Mouse (Mus musculus) forebrain, embryonic 13.5 days (tissue): ENCODE measurements around the gene Cadm3. TPM values are rescaled to one million over a fixed set of nuclear protein-coding genes. Genes with fewer than 3 reads are reported as not detected.
A peak's percentile ranks its signal among the peaks of the same experiment; 100 is the strongest.

Experiments used
- ATAC-seq: fragments of 200-750 bp; cut with Nextera tagmentation; 2 replicates; pipeline ENCODE4 v1.8.0; 2017
- H3K27ac ChIP-seq: fragments of 300-500 bp; sonication (generic); 2 replicates; pipeline ENCODE4 v1.5.1; 2015; ENCODE audit warnings: inconsistent platforms, mild to moderate bottlenecking, moderate library complexity
- H3K27me3 ChIP-seq: fragments of 300-500 bp; sonication (generic); 2 replicates; pipeline ENCODE4 v1.6.1; 2015; ENCODE audit warnings: mild to moderate bottlenecking, inconsistent platforms
- H3K36me3 ChIP-seq: fragments of 300-500 bp; sonication (generic); 2 replicates; pipeline ENCODE4 v1.6.1; 2015; ENCODE audit warnings: mild to moderate bottlenecking, inconsistent platforms; ENCODE audit not compliant: poor library complexity, severe bottlenecking
- H3K4me1 ChIP-seq: fragments of 300-500 bp; sonication (generic); 2 replicates; pipeline ENCODE4 v1.6.1; 2015; ENCODE audit warnings: inconsistent platforms
- H3K4me2 ChIP-seq: fragments of 300-500 bp; sonication (generic); 2 replicates; pipeline ENCODE4 v1.6.1; 2015; ENCODE audit warnings: inconsistent platforms, mild to moderate bottlenecking, moderate library complexity
- H3K4me3 ChIP-seq: fragments of 300-500 bp; sonication (generic); 2 replicates; pipeline ENCODE4 v1.5.1; 2015; ENCODE audit warnings: mild to moderate bottlenecking, inconsistent platforms
- H3K9ac ChIP-seq: fragments of 300-500 bp; sonication (generic); 2 replicates; pipeline ENCODE4 v1.6.1; 2015; ENCODE audit warnings: mild to moderate bottlenecking, inconsistent platforms
- H3K9me3 ChIP-seq: fragments of 300-500 bp; sonication (generic); replicated peaks from 2 replicates; pipeline ENCODE4 v1.6.1; 2016; ENCODE audit warnings: inconsistent platforms
- WGBS: fragments of 180-500 bp; shearing (Covaris S2); methylation state at CpG from one replicate; pipeline ENCODE4 v1.1.7; 2015; 5-methylcytosine and 5-hydroxymethylcytosine counted together
- polyA plus RNA-seq: library from polyadenylated mRNA; unstranded; fragments of >200 nt; fragmentation: Nextera tagmentation; extraction: Ambion mirVana; gene quantifications from 2 replicates; pipeline ENCODE4 v1.2.1, GENCODE M21; 2015

Cadm3 gene
- polyA plus RNA-seq, 1 experiment from 2014 or later, result 17.5 TPM

- H3K27ac ChIP-seq, result no peak overlapping the region
- H3K9ac ChIP-seq, result no peak overlapping the region
- 74% methylated on average over 6 of the region's 6 CpGs for WGBS
- no peaks in the 10 kb centered on the region for H3K27me3 ChIP-seq
- H3K36me3 ChIP-seq, result no peaks in the 10 kb centered on the region
- H3K9me3 ChIP-seq, result no peaks in the 10 kb centered on the region
- no peak for ATAC-seq
- peaks cover 12% of the 10 kb centered on the region for H3K4me1 ChIP-seq
- no peak overlapping the region for H3K4me2 ChIP-seq
- H3K4me3 ChIP-seq, result no peak overlapping the region
These were observed 4.1 kb upstream of the Cadm3 start for GRCm38 (mm10) chr1:173371586-173371985.

GRCm38 (mm10) chr1:173370456-173370855, 3.0 kb upstream of the Cadm3 start:
- Histone ChIP-seq H3K4me2 (no peak overlapping the region), H3K27ac (no peak overlapping the region), H3K4me3 (no peak overlapping the region), H3K4me1 (peaks cover 24% of the 10 kb centered on the region), H3K27me3 (no peaks in the 10 kb centered on the region), H3K9me3 (no peaks in the 10 kb centered on the region), H3K9ac (no peak overlapping the region), H3K36me3 (no peaks in the 10 kb centered on the region)
- 70% methylated on average over 6 of the region's 6 CpGs for WGBS
- ATAC-seq, result no peak

- Histone ChIP-seq H3K4me2 (no peak overlapping the region), H3K27ac (no peak overlapping the region), H3K9ac (no peak overlapping the region), H3K4me3 (no peak overlapping the region), H3K27me3 (no peaks in the 10 kb centered on the region), H3K9me3 (no peaks in the 10 kb centered on the region), H3K36me3 (no peaks in the 10 kb centered on the region), H3K4me1 (peaks cover 30% of the 10 kb centered on the region)
- WGBS, result 66% methylated on average over 2 of the region's 2 CpGs
- ATAC-seq, result no peak
These were observed 2.1 kb upstream of the Cadm3 start for GRCm38 (mm10) chr1:173369611-173370010.

- Histone ChIP-seq H3K27me3 (no peaks in the 10 kb centered on the region), H3K4me2 (peak overlapping the region; percentile 92), H3K9ac (peak overlapping the region; percentile 94), H3K27ac (peak overlapping the region; percentile 74), H3K36me3 (no peaks in the 10 kb centered on the region), H3K4me3 (peak overlapping the region; percentile 93), H3K9me3 (no peaks in the 10 kb centered on the region), H3K4me1 (peaks cover 34% of the 10 kb centered on the region)
- peak; percentile 75 for ATAC-seq
- WGBS, result 0% methylated on average over 31 of the region's 31 CpGs
These were observed 667 bp downstream of the Cadm3 start for GRCm38 (mm10) chr1:173366701-173367355.

GRCm38 (mm10) chr1:173365970-173366409, 1.5 kb downstream of the Cadm3 start:
- Histone ChIP-seq H3K9ac (peak overlapping the region; percentile 94), H3K27ac (no peak overlapping the region; the same call in 1 of the 2 replicates), H3K9me3 (no peaks in the 10 kb centered on the region), H3K4me3 (peak overlapping the region; percentile 93), H3K27me3 (no peaks in the 10 kb centered on the region), H3K4me2 (peak overlapping the region; percentile 92), H3K4me1 (peaks cover 34% of the 10 kb centered on the region), H3K36me3 (no peaks in the 10 kb centered on the region)
- 1% methylated on average over 13 of the region's 13 CpGs for WGBS
- peak; percentile 17; the same call in 1 of the 2 replicates for ATAC-seq

GRCm38 (mm10) chr1:173364125-173364800, 3.2 kb downstream of the Cadm3 start:
- H3K4me3 ChIP-seq, result no peak overlapping the region
- WGBS, result 87% methylated on average over 4 of the region's 4 CpGs
- no peak for ATAC-seq
- no peak overlapping the region for H3K4me2 ChIP-seq
- H3K36me3 ChIP-seq, result no peaks in the 10 kb centered on the region
- H3K9me3 ChIP-seq, result no peaks in the 10 kb centered on the region
- no peak overlapping the region for H3K27ac ChIP-seq
- H3K9ac ChIP-seq, result no peak overlapping the region
- H3K27me3 ChIP-seq, result no peaks in the 10 kb centered on the region
- H3K4me1 ChIP-seq, result peaks cover 40% of the 10 kb centered on the region

GRCm38 (mm10) chr1:173363436-173363835, 4.1 kb downstream of the Cadm3 start:
- Histone ChIP-seq H3K27ac (no peak overlapping the region), H3K4me3 (no peak overlapping the region), H3K36me3 (no peaks in the 10 kb centered on the region), H3K9ac (no peak overlapping the region), H3K9me3 (no peaks in the 10 kb centered on the region), H3K4me1 (peaks cover 44% of the 10 kb centered on the region), H3K4me2 (no peak overlapping the region), H3K27me3 (no peaks in the 10 kb centered on the region)
- 88% methylated on average over 2 of the region's 2 CpGs for WGBS
- ATAC-seq, result no peak

- H3K4me1 ChIP-seq, result peaks cover 42% of the 10 kb centered on the region
- H3K4me2 ChIP-seq, result no peak overlapping the region
- H3K9ac ChIP-seq, result no peak overlapping the region
- H3K4me3 ChIP-seq, result no peak overlapping the region
- no peak for ATAC-seq
- no peaks in the 10 kb centered on the region for H3K9me3 ChIP-seq
- H3K27ac ChIP-seq, result no peak overlapping the region
- 49% methylated on average over 6 of the region's 6 CpGs for whole genome bisulfite sequencing
- peaks cover 5% of the 10 kb centered on the region; the same call in 1 of the 2 replicates for H3K36me3 ChIP-seq
- H3K27me3 ChIP-seq, result no peaks in the 10 kb centered on the region
These were observed 5.8 kb downstream of the Cadm3 start for GRCm38 (mm10) chr1:173361651-173362050.

- Histone ChIP-seq H3K4me3 (no peak overlapping the region), H3K36me3 (peaks cover 10% of the 10 kb centered on the region; the same call in 1 of the 2 replicates), H3K4me1 (peaks cover 25% of the 10 kb centered on the region), H3K27ac (no peak overlapping the region; the same call in 1 of the 2 replicates), H3K4me2 (no peak overlapping the region), H3K9me3 (no peaks in the 10 kb centered on the region), H3K27me3 (no peaks in the 10 kb centered on the region), H3K9ac (no peak overlapping the region)
- WGBS, result 72% methylated on average over 4 of the region's 4 CpGs
- ATAC-seq, result no peak
These were observed 7.8 kb downstream of the Cadm3 start for GRCm38 (mm10) chr1:173359590-173360290.

- Histone ChIP-seq H3K4me2 (no peak overlapping the region), H3K9ac (no peak overlapping the region; the same call in 1 of the 2 replicates), H3K4me3 (no peak overlapping the region), H3K27me3 (no peaks in the 10 kb centered on the region), H3K9me3 (no peaks in the 10 kb centered on the region), H3K36me3 (peaks cover 12% of the 10 kb centered on the region; the same call in 1 of the 2 replicates), H3K4me1 (peaks cover 20% of the 10 kb centered on the region), H3K27ac (no peak overlapping the region)
- WGBS, result 41% methylated on average over 4 of the region's 4 CpGs
- ATAC-seq, result no peak
These were observed 9.7 kb downstream of the Cadm3 start for GRCm38 (mm10) chr1:173357799-173358198.

GRCm38 (mm10) chr1:173356699-173357098, 10.8 kb downstream of the Cadm3 start:
- Histone ChIP-seq H3K9ac (no peak overlapping the region), H3K4me1 (peaks cover 25% of the 10 kb centered on the region), H3K27ac (no peak overlapping the region), H3K27me3 (no peaks in the 10 kb centered on the region), H3K4me3 (no peak overlapping the region), H3K9me3 (no peaks in the 10 kb centered on the region), H3K36me3 (peaks cover 12% of the 10 kb centered on the region; the same call in 1 of the 2 replicates), H3K4me2 (no peak overlapping the region)
- 90% methylated on average over 2 of the region's 2 CpGs for WGBS
- no peak for ATAC-seq
